Mouse (Mus musculus) right cerebral cortex, postnatal 14 days (tissue): ENCODE measurements around the gene Adi1.

Source experiments
- DNase-seq: peaks from one replicate; pipeline ENCODE4 v3.0.0; 2022

Gene Adi1

DNA sequence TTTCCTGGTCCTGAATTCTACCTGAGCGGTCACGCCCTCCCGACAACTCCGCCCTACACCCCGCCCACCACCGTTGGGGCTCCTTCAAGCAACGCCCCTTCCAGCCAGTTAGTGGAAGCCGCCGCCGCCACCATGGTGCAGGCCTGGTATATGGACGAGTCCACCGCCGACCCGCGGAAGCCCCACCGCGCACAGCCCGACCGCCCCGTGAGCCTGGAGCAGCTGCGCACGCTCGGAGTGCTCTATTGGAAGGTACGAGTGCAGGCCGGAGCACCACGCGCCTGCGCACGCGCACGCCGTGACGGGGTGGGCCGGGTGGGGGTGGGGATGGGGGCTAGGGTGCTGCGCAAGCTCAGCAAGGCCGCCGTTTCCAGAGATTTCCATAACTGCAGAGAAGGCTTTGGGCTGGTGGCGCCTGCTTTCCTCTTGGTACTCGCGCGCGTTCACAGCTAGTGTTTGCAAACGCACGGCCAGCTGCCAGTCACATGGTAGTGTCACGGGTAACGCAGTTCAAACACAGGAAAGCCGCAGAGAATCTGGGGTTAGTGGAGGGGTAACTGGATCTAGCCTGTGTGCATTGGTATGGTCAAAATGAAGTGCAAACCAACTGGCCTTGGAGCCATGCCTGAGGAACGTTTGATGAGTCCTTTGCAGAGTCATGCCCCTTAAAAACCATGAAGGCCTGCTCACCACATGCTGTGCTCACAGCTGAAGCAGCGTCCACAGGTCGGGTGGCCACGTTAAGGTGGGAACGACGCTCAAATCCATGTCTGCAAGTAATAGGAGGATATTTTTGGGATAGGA lies at the start of gene Adi1:
TSS of gene Adi1 (plus strand) at position 111 of the 804 bp plus-strand sequence.
- peak; percentile 86 for DNase-seq

DNA sequence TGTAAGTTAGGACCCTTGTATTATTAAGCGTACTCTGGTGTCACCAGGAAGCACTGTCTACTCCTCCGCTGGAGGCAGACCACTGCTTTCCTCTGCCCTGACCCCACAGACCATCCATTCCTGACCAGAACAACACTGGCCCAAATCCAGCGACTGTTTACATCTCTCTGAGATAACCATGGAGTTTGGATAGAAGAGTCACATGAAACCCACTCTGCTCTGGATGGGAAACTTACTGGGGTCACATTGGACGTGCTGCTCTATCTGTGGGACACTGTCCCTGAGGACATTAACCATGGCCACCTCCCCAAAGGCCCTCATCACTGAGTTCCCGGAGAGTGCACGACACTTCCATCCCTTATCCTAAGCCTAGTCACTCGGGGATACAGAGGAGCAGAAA lies 49.6 kb upstream of the Adi1 start:
- no peak for DNase-seq

DNA sequence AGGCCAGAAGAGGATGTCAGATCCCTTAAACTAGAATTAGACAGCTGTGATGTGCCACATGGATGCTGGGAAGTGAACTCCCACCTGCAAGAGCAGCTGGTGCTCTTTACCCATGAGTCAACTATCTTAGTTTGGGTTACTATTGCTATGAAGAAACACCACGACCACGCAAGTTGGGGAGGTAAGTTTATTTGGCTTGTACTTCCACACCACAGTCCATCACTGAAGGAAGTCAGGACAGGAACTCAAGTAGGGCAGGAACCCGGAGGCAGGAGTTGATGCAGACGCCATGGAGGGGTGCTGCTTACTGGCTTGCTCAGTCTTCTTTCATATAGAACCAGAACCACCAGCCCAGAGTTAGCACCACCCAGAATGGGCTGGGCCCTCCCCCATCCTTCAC lies 47.9 kb upstream of the Adi1 start:
- DNase-seq = no peak

DNA sequence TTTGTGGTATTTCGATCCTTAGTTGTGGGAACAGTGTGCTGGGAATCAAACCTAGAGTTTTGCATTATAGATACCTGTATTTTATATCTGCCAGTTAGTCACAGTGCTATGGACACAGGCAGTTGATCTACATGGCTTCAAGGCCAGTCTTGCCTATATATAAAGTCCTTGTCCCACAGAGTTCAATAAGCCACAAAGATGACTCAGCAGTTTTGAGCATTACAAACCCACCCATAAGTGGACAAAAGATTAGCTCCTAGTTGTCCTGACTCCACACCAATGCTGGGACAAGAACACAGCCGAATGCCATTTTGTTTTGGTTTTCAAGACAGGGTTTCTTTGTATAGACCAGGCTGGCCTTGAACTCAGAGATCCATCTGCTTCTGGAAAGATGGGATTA lies 46.6 kb upstream of the Adi1 start:
- no peak for DNase-seq

DNA sequence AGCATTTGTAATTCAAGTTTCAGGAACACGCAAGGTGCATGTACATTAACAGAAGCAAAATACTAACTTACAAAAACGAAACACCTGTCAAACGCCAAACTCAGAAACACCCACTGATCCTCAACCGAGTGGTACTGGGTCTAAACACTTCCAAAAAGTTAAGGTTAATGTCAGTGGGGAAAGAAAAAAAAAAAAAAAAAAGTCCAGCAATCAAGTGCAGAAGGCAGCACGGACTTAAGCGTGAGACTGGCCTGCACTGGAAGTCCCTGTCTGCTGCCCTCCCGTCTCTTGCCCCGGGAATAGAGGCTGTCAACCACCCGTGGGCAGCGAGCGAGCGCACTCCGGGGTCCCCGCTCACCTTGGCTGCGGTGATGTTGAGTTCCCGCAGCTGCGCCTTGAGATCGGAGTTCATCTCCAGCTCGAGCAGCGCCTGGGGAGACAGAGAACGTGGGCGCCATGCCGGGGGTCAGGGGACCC lies 39.9 kb upstream of the Adi1 start:
- DNase-seq = no peak

DNA sequence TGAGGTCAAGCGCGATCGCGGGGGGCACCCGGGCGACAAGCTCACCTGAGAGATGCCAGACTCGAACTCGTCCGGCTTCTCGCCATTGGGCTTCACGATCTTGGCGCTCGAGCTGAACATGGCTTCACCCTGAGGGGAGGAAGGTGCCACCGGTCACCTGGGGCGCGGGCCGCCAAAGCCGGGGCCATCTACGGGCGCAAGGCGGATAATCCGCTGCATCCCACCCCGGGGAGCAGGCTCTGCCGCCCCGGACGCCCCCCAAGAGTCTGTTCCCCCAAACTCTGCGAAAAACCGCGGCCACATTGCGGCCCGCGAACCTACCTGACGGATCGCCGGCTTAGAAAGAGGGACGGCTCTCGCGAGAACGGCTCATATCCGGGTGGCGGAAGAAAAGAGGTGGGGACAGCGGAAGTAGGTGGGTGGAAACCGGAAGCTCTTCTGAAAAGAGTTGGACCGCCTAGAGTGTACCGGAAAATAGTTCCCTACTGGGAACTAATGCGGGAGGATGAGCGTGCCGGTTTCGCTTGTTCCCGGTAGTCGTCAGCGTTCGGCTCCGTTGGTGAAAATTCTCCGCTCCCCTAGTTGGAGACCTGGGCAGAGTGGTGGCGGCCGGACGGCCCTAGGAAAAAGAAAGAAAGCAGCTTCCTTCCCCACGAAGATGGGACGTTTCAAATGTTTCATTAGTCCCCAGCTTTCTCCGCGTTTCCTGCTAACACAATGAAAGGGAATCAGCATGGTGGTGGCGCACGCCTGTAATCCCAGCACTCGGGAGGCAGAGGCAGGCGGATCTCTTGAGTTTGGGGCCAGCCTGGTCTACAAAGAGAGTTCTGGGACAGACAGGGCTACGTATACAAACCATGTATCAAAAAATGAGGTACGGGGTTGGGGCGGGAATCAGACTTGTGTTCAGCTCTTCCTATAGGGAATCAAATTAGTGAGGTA lies 39.2 kb upstream of the Adi1 start, which contains the start of gene Rps7:
TSS of gene Rps7 (minus strand) at position 419 of the 942 bp plus-strand sequence.
- DNase-seq = peak; percentile 91

DNA sequence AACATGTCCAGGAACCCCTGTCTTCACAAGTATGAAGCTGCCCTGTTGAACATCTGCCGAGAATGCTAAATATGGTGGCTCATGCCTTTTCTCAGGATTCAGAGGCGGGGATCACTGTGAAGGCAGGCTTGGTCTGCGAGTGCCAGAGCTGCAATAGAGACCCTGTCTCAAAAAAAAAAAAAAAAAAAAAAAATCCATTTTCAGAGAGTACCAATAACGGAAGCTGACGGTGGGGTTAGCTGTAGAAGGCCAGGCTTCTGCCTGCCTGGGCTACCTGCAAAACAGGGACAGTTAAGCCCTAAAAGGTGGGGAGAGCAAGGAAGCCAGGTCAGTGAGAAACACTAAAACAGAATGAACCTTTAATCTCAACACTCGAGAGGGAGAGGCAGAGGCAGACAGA lies 38.5 kb upstream of the Adi1 start:
- no peak for DNase-seq

DNA sequence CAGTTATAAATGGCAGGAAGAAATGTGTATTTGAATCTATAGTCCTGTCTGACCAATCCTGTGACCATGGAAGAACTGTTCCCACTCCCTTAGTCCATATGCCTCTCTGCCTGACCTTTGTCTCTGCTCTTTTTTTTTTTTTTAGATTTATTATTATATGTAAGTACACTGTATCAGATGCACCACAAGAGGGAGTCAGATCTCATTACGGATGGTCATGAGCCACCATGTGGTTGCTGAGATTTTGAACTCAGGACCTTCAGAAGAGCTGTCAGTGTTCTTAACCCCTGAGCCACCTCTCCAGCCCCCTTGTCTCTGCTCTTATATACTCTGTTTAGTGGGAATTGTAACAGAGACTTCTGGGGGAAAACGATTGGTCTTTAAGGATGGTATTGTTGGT lies 36.3 kb upstream of the Adi1 start:
- no peak for DNase-seq

DNA sequence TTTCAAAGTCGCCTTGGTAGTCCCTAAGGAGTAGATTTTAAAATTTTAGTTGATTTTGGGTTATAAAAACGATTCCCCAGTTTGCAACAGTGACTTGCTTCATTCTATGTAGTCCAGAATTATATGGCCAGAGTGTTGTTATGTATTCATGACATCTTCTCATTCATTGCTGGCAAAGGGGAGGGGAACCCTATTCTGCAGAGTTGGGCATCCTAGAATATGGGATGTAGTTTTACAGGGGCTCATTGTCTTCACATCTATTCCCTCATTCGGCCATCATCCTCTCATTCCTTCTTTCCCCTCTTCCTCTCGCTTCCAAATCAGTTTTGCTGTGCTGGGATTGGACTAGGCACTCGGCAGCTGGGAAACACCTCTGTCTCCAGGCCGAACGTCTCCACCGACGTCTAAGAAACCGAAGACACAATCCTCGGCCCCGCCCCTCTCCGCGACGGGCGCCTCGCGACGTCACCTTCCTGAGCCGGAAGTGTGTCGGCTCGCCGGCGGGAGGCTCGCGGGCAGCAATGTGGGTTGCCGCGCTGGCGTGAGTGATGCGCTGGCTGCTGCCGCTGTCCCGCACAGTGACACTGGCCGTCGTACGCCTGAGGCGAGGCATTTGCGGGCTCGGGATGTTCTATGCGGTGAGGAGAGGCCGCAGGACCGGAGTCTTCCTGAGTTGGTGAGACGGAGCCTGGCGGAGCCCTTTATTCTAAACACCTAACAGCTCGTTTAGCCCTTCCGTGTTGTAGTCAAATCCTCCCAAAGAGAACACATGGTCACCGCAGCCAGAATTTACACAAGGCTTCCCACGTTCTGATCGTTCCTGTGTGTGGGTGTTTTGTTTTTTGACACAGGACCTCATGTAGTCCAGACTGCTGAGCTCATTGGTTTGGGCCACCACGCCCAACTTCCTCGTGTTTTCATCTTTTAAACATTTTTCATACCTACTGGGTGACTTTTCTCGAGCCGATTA lies 25.6 kb upstream of the Adi1 start, which contains the start of gene Rnaseh1:
TSS of gene Rnaseh1 (plus strand) at position 462 of the 970 bp plus-strand sequence.
- DNase-seq = peak; percentile 91

DNA sequence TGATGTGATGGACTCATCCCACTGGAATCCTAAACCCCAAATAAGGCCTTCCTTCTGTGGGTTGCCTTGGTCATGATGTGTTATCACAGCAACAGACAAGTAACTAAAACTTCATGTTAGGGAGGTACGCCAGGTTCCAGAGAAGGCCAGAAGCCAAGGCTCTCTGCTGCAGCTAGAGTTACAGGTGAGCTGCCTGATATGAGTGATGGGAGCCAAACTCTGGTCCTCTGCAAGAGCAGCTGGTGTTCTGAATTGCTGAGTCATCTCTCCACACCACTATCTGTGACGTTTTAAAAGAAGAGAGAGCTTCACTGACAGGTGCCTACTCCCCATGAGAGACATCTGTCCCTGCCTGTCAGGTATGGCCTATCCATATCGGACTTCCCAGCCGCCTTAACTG lies 12.4 kb upstream of the Adi1 start:
- no peak for DNase-seq

DNA sequence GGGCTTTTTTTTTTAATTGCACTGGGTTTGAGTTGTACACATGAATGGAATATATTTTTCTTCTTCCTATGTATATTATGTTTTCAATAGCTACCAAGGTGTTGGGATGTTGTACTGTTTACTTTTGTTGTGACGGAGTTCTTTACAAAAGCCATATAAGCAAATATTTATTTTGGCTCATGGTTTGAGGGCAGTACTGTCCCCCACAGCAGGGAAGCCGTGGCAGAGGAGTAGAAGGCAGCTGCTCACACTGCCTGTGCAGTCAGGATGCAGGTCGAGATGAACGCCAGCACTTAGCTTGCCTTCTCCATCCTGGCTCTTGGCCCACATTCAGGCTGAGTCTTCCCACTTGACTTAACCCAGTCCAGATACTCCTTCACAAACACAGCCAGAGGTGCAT lies 8.3 kb upstream of the Adi1 start:
- DNase-seq = no peak

DNA sequence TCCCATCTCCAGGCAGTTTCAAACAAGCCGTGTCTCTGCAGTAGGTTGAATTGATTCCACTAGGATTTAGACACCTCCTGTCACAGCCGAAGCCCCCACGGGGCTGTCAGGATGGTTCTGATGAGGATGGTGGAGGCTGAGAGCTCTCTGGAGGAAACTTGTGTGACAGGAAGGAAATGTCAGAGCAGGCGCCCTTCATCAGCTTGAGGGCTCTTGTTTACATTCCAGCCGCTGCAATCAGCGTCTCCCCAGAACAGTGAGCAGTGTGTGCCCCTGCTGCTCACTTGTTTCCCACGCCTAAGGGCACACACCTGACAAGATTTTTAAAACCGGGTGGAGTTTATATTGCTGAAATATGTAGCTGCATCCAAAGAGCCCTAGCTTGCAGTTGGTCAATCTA lies 7.7 kb upstream of the Adi1 start:
- DNase-seq = no peak

DNA sequence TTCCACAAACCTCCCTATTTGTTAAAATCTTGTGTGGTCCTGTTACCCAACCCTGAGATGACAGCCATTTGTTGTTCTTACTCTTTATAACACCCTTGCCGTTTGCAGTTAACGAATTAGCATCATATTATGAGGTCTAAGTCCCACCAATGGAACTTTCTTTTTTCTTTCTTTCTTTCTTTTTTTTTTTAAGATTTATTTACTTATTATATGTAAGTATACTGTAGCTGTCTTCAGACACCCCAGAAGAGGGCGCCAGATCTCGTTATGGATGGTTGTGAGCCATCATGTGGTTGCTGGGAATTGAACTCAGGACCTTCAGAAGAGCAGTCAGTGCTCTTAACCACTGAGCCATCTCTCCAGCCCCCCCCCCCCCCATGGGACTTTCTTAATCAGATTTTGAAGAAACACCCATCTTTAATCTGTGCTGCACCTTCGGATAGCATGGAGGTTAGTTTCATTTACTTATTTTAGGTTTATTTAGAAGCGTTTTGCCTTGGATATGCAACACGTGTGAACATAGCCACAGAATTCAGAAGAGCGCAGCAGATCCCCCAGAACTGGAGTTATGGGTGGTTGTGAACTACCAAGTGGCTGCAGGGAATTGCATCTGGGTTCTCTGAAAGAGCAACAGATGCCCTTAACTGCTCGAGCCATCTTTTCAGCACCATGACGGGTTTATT lies 852 bp upstream of the Adi1 start:
- no peak for DNase-seq

DNA sequence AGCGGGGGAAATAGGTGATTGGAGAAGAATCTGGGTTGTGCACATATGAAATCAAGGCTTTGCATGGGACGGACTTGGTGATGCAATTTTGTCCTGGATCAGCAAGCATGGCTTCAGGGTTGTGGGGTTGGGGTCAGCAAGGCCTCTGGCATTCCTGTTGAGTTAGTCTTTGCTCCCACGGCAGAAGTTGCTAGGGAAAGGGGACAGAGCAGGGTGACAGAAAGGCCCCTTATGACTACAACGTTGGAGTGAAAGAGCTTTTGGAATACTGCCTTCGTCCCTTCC lies 836 bp downstream of the Adi1 start:
- DNase-seq = no peak

DNA sequence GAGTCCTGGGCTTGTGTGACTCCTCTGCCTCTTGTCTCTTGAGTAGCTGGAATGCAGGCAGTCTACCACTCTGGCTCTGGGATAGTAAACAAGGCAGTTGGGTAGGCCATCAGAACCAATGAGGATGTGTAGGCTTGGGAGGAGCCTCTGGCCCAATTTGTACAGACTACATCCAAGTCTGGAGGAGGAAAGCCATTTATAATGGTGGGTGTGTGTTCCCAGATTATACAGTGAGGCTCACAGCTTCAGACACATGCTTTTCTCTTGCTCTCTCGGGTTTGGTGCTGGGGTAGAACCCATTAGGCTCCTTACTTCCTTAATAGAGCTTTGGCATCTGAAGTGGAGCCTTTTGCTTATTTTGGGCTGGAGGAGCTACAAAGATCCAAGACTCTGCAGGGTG lies 9.6 kb downstream of the Adi1 start:
- no peak for DNase-seq

DNA sequence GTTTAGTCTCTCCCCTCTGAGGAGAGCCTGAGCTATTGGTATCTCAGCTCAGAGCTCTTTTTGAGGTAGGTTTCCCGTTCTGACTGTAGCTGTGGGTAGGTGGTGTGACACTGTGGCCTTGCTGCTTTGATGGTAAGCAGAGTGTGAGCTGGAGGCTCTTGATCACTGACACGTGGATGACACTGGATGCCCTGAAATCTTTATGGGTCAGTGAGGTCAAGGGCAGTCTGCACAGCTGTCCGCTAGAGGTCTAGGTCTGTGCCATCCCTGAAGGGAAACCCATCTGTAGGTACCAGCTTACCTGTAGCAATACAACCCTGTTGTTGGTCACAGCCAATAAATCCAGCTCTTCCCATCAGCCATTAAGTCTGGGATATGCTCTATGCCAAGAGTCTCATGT lies 10.7 kb downstream of the Adi1 start:
- no peak for DNase-seq

DNA sequence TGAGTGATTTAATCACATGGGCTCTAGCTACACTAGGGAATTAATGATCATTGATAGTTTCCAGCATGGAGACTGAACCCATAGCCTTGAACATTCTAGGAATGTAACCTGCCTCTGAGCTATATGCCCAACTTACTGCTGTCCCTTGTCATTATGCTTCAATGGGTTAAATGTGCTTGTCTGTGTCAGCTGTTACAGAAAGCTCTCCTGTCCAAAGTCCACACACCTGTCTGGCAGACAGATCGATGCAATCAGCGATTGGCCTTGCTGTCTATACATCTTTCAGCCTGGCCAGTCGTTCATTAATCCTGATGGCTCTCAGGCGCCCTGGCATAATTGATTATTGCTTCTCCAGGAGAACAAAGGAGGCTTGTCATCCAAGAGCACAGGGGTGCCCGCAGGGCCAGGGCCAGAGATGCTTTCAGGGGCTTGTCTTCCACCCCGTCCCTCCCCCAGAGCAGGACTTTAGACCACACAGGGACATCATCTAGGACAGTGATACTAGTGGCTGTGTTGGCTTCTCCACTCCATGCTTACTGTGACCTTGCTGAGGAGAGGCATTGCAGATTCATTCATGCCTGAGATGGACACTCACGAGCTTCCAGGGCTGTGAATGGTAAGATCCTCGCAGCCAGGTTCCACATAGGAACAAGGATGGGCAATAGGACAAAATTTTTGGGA lies 11.3 kb downstream of the Adi1 start:
- DNase-seq = no peak

DNA sequence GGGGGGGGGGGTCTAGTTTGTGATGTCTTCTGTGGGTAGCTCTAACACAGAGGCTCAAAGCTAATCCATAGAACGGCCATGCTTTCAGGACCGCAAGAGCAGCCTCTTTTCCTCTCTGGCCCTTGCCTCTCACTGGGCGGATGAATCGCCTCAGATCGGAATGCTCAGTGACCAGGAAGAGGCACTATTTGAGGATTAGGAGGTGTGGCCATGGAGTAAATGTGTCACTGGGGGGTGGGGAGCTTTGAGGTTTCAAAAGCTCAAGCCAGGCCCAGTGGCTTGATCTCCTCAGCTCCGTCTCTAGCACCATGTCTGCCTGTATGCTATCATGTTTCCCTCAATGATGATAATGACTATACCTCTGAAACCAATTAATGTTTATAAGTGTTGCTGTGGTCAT lies 14.0 kb downstream of the Adi1 start:
- DNase-seq = no peak

DNA sequence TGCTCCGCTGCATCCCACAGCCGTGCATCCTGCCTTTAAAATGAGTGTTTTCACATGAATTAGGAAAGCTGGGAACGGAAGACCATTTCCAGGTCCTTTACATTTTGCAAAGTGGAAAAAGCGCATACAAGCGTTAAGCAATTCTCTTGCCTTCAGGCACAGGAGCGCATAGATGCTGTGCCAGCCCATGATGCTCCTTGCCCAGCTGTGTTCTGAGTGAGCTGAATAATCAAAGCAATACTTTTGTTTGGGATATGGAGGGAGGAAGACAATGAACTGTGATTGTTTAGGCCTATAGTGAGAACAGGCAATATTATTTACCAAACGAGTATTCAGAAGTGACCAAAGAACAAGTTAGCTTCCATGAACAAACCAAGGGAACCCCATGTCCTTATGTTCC lies 15.7 kb downstream of the Adi1 start:
- no peak for DNase-seq

DNA sequence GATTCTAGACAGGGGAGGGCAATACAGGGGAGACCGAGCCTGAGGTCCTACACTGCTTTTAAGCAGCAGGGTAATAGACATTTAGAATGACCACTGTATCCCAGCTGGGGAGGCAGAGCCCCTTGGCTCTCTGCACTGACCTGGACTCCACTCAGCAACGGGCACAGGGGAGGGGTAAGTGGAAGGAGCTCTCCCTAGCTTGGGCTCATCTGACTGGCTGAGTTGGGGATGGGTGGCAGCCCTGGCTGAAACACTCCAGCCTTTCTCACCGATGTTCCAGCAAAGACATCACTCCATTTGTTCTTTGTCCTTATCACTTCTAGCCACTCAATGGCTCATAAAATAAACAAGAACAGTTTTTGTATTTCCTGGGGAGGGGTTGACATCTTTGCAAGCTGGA lies 18.7 kb downstream of the Adi1 start:
- no peak for DNase-seq

DNA sequence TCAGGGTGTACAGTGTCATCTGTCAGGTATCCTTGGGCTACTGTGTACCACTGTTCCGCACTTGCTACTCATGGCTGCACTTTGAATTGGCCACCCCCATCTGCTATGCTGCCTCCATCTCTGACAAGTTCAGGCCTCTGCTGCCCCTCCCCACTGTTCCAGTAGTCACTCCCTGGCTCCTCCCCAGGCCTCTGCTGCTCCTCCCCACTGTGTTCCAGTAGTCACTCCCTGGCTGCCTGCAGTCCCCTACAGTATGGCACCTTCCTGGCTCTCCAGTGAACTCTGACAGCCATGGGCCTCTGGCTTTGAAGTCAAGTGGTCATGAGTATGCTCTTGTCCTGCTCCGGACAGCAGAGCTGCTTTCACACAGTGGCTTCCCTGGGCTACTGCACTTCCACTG lies 19.2 kb downstream of the Adi1 start:
- no peak for DNase-seq

DNA sequence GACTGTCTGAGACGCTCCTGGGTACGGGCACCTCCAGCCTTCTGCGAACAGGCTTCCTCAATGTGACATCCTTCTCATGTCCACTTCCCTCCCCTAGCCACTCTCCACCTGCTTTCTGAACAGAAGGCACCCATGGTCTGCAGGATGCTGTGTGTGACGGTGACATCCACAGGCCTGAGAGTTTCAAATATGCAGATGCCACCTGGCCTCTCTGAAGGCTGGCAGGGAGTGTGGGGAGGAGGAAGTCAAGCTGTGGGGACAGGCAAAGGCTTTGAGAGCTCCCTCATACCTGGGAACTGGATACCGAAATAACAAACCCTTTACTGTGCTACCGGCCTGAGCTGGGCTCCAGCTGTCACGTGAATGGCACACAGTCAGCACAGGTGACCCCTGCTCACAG lies 19.7 kb downstream of the Adi1 start:
- no peak for DNase-seq
